Mouse (Mus musculus) cortical plate, adult 2 months (tissue): ENCODE data around the gene Six1. TPM values are rescaled to one million over a fixed set of nuclear protein-coding genes. Genes with fewer than 3 reads are reported as not detected.
A peak's percentile ranks its signal among the peaks of the same experiment; 100 is the strongest.

Source experiments
- H3K27ac ChIP-seq: fragments of 200-500 bp; 2 replicates; pipeline ENCODE4 v1.5.1; 2012; ENCODE audit warnings: low read length, control low read depth, inconsistent platforms; ENCODE audit not compliant: insufficient read depth
- H3K4me1 ChIP-seq: fragments of 200-500 bp; 2 replicates; pipeline ENCODE4 v1.6.1; 2011; ENCODE audit warnings: low read length; ENCODE audit not compliant: control insufficient read depth, insufficient read depth
- H3K4me3 ChIP-seq: fragments of 200-500 bp; 2 replicates; pipeline ENCODE4 v1.5.1; 2011; ENCODE audit warnings: mild to moderate bottlenecking, low read length, control low read depth; ENCODE audit not compliant: insufficient read depth
- CTCF ChIP-seq: fragments of 200-500 bp; IDR thresholded peaks from 2 replicates; pipeline ENCODE4 v1.5.1; 2011; ENCODE audit warnings: mild to moderate bottlenecking, control low read depth, low read length; ENCODE audit not compliant: insufficient read depth; ENCODE audit errors: extremely low read depth
- POLR2A ChIP-seq: fragments of 200-500 bp; IDR thresholded peaks from 2 replicates; pipeline ENCODE4 v1.6.1; 2011; ENCODE audit warnings: mild to moderate bottlenecking, low read length, control low read depth; ENCODE audit not compliant: insufficient read depth; ENCODE audit errors: extremely low read depth
- polyA plus RNA-seq: library from polyadenylated mRNA; depleted of rRNA; stranded (reverse); fragments of >200 nt; gene quantifications from 2 replicates; pipeline ENCODE4 v1.2.3, GENCODE M21; 2012

The Six1 gene
- polyA plus RNA-seq, 1 experiment = 0.44 TPM

- no peaks in the 10 kb centered on the region for H3K4me1 ChIP-seq
- no peak for TF ChIP-seq CTCF
- TF ChIP-seq POLR2A = no peak
Measured at GRCm38 (mm10) chr12:73049520-73050225, 4.0 kb downstream of the Six1 start.

GRCm38 (mm10) chr12:73048537-73048936, 5.2 kb downstream of the Six1 start:
- Histone ChIP-seq H3K4me3 (no peak overlapping the region), H3K4me1 (no peaks in the 10 kb centered on the region), H3K27ac (no peak overlapping the region)
- no peak for TF ChIP-seq POLR2A
- no peak for TF ChIP-seq CTCF

More at GRCm38 (mm10) chr12:73049520-73050225, 4.0 kb downstream of the Six1 start:
- H3K4me3 ChIP-seq = no peak overlapping the region
- no peak overlapping the region for H3K27ac ChIP-seq

GRCm38 (mm10) chr12:73047576-73047975, 6.1 kb downstream of the Six1 start:
- Histone ChIP-seq H3K27ac (no peak overlapping the region), H3K4me3 (no peak overlapping the region), H3K4me1 (no peaks in the 10 kb centered on the region)
- TF ChIP-seq POLR2A (no peak), CTCF (no peak)

GRCm38 (mm10) chr12:73046607-73047180, 7.0 kb downstream of the Six1 start:
- no peak overlapping the region for H3K27ac ChIP-seq
- TF ChIP-seq POLR2A = no peak
- TF ChIP-seq CTCF = no peak

GRCm38 (mm10) chr12:73045724-73046606, 7.7 kb downstream of the Six1 start:
- Histone ChIP-seq H3K4me1 (no peaks in the 10 kb centered on the region), H3K27ac (no peak overlapping the region)
- no peak for TF ChIP-seq POLR2A
- no peak for TF ChIP-seq CTCF

More at GRCm38 (mm10) chr12:73046607-73047180, 7.0 kb downstream of the Six1 start:
- H3K4me1 ChIP-seq = no peaks in the 10 kb centered on the region
- H3K4me3 ChIP-seq = no peak overlapping the region

GRCm38 (mm10) chr12:73045046-73045723, 8.5 kb downstream of the Six1 start:
- no peak overlapping the region for H3K27ac ChIP-seq
- no peaks in the 10 kb centered on the region for H3K4me1 ChIP-seq
- TF ChIP-seq CTCF (no peak), POLR2A (no peak)
- H3K4me3 ChIP-seq = 0 out of 2 replicates have a peak overlapping the region, but pooled peaks have one; percentile 5

More at GRCm38 (mm10) chr12:73045724-73046606, 7.7 kb downstream of the Six1 start:
- H3K4me3 ChIP-seq = no peak overlapping the region

GRCm38 (mm10) chr12:73044221-73045045, 9.3 kb downstream of the Six1 start:
- no peak for TF ChIP-seq CTCF
- no peak for TF ChIP-seq POLR2A
- Histone ChIP-seq H3K27ac (no peak overlapping the region), H3K4me1 (no peaks in the 10 kb centered on the region), H3K4me3 (0 out of 2 replicates have a peak overlapping the region, but pooled peaks have one; percentile 5)

- H3K27ac ChIP-seq = no peak overlapping the region
- TF ChIP-seq CTCF = no peak
- no peaks in the 10 kb centered on the region for H3K4me1 ChIP-seq
- no peak overlapping the region for H3K4me3 ChIP-seq
Measured at GRCm38 (mm10) chr12:73043396-73044167, 10.1 kb downstream of the Six1 start.
